Mouse (Mus musculus) embryonic facial prominence, embryonic 14.5 days (tissue): ENCODE results near the gene Rab25. TPM values are rescaled to one million over a fixed set of nuclear protein-coding genes. Genes with fewer than 3 reads are reported as not detected.

ENCODE experiments used
- ATAC-seq: fragments of 200-750 bp; cut with Nextera tagmentation; 2 replicates; pipeline ENCODE4 v1.8.0; 2017; ENCODE audit warnings: low read depth, moderate number of reproducible peaks, moderate TSS enrichment
- DNase-seq: peaks from one replicate; pipeline ENCODE4 v3.0.0-alpha.2; 2015; ENCODE audit warnings: low spot score
- H3K27ac ChIP-seq: fragments of 300-500 bp; sonication (generic); replicated peaks from 2 replicates; pipeline ENCODE4 v1.5.1; 2014; ENCODE audit warnings: low read depth, mild to moderate bottlenecking, low read length, moderate library complexity
- H3K27me3 ChIP-seq: fragments of 300-500 bp; sonication (generic); replicated peaks from 2 replicates; pipeline ENCODE4 v1.6.1; 2014; ENCODE audit warnings: low read length; ENCODE audit not compliant: control insufficient read depth, insufficient read depth
- H3K36me3 ChIP-seq: fragments of 300-500 bp; sonication (generic); 2 replicates; pipeline ENCODE4 v1.6.1; 2014; ENCODE audit warnings: low read length, mixed read lengths; ENCODE audit not compliant: control insufficient read depth, insufficient read depth
- H3K4me1 ChIP-seq: fragments of 300-500 bp; sonication (generic); 2 replicates; pipeline ENCODE4 v1.6.1; 2014; ENCODE audit warnings: antibody characterized with exemption, low read length; ENCODE audit not compliant: control insufficient read depth, insufficient read depth
- H3K4me2 ChIP-seq: fragments of 300-500 bp; sonication (generic); 2 replicates; pipeline ENCODE4 v1.6.1; 2014; ENCODE audit warnings: low read depth, mild to moderate bottlenecking, low read length, moderate library complexity, mixed read lengths
- H3K4me3 ChIP-seq: fragments of 300-500 bp; sonication (generic); 2 replicates; pipeline ENCODE4 v1.5.1; 2014; ENCODE audit warnings: low read depth, mild to moderate bottlenecking, low read length
- H3K9ac ChIP-seq: fragments of 300-500 bp; sonication (generic); 2 replicates; pipeline ENCODE4 v1.6.1; 2014; ENCODE audit warnings: low read depth, mild to moderate bottlenecking, low read length, moderate library complexity, mixed read lengths
- H3K9me3 ChIP-seq: fragments of 300-500 bp; sonication (generic); 2 replicates; pipeline ENCODE4 v1.6.1; 2016; ENCODE audit warnings: low read length; ENCODE audit not compliant: control insufficient read depth
- WGBS: fragments of 180-500 bp; shearing (Covaris S2); extraction: QIAGEN DNeasy Blood & Tissue Kit; methylation state at CpG from one replicate; pipeline ENCODE4 v1.1.7; 2014; 5-methylcytosine and 5-hydroxymethylcytosine counted together
- polyA plus RNA-seq: library from polyadenylated mRNA; unstranded; fragments of >200 nt; fragmentation: Nextera tagmentation; extraction: Ambion mirVana; gene quantifications from 2 replicates; pipeline ENCODE4 v1.2.1, GENCODE M21; 2014

Rab25 gene
- polyA plus RNA-seq, 1 experiment from 2014 or later, result 38.0 TPM

DNA sequence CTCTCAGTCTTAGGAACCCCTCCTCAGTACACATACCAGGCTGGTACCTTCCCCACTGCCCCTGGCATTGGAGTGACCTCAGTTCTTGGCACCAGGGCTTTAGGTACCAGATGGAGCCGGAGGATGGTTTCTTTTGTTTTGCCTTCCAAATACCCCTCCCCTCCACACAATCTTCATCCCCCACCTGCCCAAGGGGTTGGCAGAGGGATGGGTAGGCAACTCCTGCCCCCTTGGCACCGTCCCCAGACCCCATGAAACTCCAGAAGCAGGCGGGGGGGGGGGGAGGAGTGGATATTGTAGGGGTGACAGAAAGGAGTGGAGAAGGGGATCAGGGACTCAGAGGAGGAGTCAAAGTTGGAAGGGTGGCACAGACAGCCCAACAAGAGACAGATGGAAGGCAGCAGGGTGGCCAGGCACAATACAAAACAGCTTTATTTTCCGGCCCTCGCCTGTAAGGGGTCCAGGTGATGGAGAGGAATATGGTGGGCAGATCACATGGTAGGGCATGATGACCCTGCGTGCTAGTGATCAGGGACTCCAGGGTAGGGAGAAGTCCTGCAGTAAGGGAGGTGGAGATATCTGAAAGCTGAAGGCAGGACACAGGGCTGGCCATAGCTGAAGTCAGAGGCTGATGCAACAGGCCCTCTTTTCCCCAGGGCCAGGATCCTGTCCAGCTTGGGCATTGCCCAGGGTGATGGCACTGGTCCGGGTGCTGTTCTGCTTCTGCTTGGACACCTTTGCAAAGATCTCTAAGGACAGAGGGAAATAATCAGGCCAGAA is 6.3 kb downstream of the Rab25 start:
- Histone ChIP-seq H3K4me3 (no peak overlapping the region), H3K36me3 (peaks cover 45% of the 10 kb centered on the region), H3K9ac (no peak overlapping the region), H3K27ac (peak overlapping the region; percentile 44), H3K4me1 (peaks cover 19% of the 10 kb centered on the region), H3K27me3 (no peaks in the 10 kb centered on the region), H3K9me3 (no peaks in the 10 kb centered on the region), H3K4me2 (no peak overlapping the region)
- DNase-seq (no peak), ATAC-seq (no peak; the same call in 1 of the 2 replicates)
- WGBS, result 57% methylated on average over 6 of the region's 7 CpGs

DNA sequence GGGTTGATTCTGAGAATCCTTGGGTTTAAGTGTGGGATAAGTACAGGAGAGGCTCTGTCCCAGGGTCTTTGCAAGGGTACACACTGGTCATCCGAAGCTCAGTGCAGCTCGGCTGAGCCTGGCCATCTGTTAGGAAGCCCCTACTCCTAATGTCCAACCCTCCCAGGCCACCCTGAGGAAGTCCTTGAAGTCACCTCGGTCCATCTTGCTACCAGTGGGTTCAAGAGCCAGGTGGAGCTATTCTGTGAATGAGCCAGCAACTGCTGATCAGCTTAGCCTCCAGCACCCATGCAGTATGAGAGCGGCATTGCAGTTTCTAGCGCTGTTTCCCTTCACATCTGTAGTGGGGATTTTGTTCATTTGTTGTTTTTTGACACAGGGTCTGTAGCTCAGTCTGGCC is 8.0 kb downstream of the Rab25 start:
- peak overlapping the region; percentile 63 for H3K27ac ChIP-seq
- no peak for DNase-seq
- no peak for ATAC-seq
- no peaks in the 10 kb centered on the region for H3K27me3 ChIP-seq
- peaks cover 62% of the 10 kb centered on the region for H3K36me3 ChIP-seq
- H3K4me1 ChIP-seq, result peaks cover 36% of the 10 kb centered on the region
- 50% methylated on average over 5 of the region's 5 CpGs for WGBS
- no peak overlapping the region for H3K4me2 ChIP-seq
- no peak overlapping the region for H3K4me3 ChIP-seq
- H3K9ac ChIP-seq, result no peak overlapping the region
- no peaks in the 10 kb centered on the region for H3K9me3 ChIP-seq

DNA sequence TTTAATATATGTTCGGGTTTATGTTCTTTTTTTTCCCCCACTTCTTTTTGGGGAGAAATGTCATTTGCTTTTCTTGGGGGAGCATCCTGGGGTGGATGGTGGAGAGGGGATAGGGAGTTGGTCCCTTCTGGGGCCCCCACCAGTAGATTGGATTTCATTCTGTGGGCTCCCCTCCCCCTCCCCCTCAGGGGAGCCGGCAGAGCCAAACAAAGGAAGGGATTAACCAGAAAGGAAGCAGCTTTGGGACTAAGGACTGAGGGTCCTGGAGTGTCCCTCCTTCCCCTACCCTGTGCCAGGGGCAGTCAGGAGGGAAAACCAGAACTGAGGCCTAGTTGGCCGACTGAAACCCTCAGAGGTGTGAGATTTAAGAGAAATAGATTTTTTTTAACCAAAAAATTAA is 8.7 kb downstream of the Rab25 start:
- H3K9ac ChIP-seq, result 0 out of 2 replicates have a peak overlapping the region, but pooled peaks have one; percentile 35
- ATAC-seq, result 0 out of 2 replicates have a peak, but pooled peaks have one; percentile 15
- peak; percentile 68 for DNase-seq
- peaks cover 43% of the 10 kb centered on the region for H3K4me1 ChIP-seq
- H3K27ac ChIP-seq, result peak overlapping the region; percentile 63
- H3K36me3 ChIP-seq, result peaks cover 64% of the 10 kb centered on the region
- no peaks in the 10 kb centered on the region for H3K9me3 ChIP-seq
- no peaks in the 10 kb centered on the region for H3K27me3 ChIP-seq
- peak overlapping the region; percentile 14; the same call in 1 of the 2 replicates for H3K4me2 ChIP-seq
- no peak overlapping the region for H3K4me3 ChIP-seq
- WGBS, result 8% methylated on average over 3 of the region's 3 CpGs

GRCm38 (mm10) chr3:88538271-88539145 is 9.6 kb downstream of the Rab25 start:
- Histone ChIP-seq H3K4me1 (peaks cover 47% of the 10 kb centered on the region), H3K9me3 (no peaks in the 10 kb centered on the region), H3K4me3 (no peak overlapping the region), H3K36me3 (peaks cover 65% of the 10 kb centered on the region), H3K9ac (peak overlapping the region; percentile 41; the same call in 1 of the 2 replicates), H3K27me3 (no peaks in the 10 kb centered on the region), H3K4me2 (no peak overlapping the region), H3K27ac (no peak overlapping the region)
- DNase-seq (no peak), ATAC-seq (no peak)
- 23% methylated on average over 9 of the region's 9 CpGs for WGBS

GRCm38 (mm10) chr3:88537146-88537545 is 11.0 kb downstream of the Rab25 start:
- H3K4me1 ChIP-seq, result peaks cover 47% of the 10 kb centered on the region

GRCm38 (mm10) chr3:88536103-88536930 is 11.8 kb downstream of the Rab25 start:
- Histone ChIP-seq H3K36me3 (peaks cover 61% of the 10 kb centered on the region), H3K27me3 (no peaks in the 10 kb centered on the region), H3K4me1 (peaks cover 47% of the 10 kb centered on the region), H3K4me2 (peak overlapping the region; percentile 74), H3K4me3 (peak overlapping the region; percentile 78), H3K27ac (peak overlapping the region; percentile 62), H3K9ac (peak overlapping the region; percentile 98), H3K9me3 (no peaks in the 10 kb centered on the region)
- DNase-seq, result peak; percentile 89
- WGBS, result 3% methylated on average over 47 of the region's 64 CpGs
- ATAC-seq, result 0 out of 2 replicates have a peak, but pooled peaks have one; percentile 10

More at GRCm38 (mm10) chr3:88537146-88537545, 11.0 kb downstream of the Rab25 start:
- Histone ChIP-seq H3K27me3 (no peaks in the 10 kb centered on the region), H3K9ac (peak overlapping the region; percentile 98), H3K36me3 (peaks cover 65% of the 10 kb centered on the region), H3K4me3 (peak overlapping the region; percentile 78), H3K27ac (peak overlapping the region; percentile 62), H3K4me2 (peak overlapping the region; percentile 74), H3K9me3 (no peaks in the 10 kb centered on the region)
- no peak for ATAC-seq
- DNase-seq, result no peak
- 64% methylated on average over 5 of the region's 6 CpGs for WGBS

DNA sequence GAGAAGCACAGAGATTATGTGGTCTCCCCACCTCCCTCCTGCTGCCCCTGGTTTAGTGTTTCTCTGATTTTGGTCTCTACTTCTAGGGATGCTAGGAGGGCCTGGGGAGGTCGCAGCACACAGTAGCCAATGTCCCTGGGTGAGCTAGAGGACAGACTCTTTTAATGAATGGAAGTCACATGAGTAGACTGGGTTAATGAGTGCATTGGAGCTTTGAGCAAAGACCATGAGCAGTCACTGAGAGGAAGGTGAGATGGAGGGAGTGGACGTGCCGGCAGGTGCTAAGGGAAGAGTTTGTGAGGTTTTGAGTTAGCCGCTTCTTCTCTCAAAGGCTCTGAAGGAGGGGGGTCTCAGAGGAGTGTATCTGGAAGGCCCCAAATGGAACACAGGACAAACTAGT is 12.6 kb downstream of the Rab25 start:
- Histone ChIP-seq H3K27ac (0 out of 2 replicates have a peak overlapping the region, but pooled peaks have one; percentile 62), H3K4me2 (peak overlapping the region; percentile 74), H3K4me3 (peak overlapping the region; percentile 78), H3K4me1 (peaks cover 47% of the 10 kb centered on the region), H3K9me3 (no peaks in the 10 kb centered on the region), H3K9ac (peak overlapping the region; percentile 98), H3K36me3 (peaks cover 53% of the 10 kb centered on the region), H3K27me3 (no peaks in the 10 kb centered on the region)
- ATAC-seq (no peak), DNase-seq (no peak)
- 27% methylated on average over 4 of the region's 4 CpGs for WGBS

DNA sequence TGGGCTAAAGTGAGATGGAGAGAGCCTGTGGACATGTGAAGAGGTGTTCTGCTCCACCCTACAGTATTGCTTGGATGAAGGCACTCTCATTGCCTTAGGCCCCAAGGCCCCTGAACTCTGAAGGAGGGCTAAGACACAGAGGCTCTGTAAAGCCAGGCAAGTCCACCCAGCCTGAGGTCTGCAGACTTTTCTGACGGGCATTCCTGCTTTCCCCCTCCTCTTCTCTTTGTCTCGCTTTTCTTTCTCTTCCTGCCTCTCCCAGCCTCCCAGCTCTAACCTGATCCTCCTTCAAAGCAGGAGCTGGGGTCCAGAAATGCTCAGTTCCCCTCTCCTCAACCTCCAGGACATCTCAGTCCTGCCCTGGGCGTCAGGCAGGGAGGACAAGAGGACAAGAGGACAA is 13.1 kb downstream of the Rab25 start:
- no peaks in the 10 kb centered on the region for H3K9me3 ChIP-seq
- peaks cover 49% of the 10 kb centered on the region for H3K4me1 ChIP-seq
- H3K4me2 ChIP-seq, result peak overlapping the region; percentile 74
- peaks cover 48% of the 10 kb centered on the region for H3K36me3 ChIP-seq
- WGBS, result 11% methylated on average over 3 of the region's 3 CpGs
- no peak for DNase-seq
- H3K9ac ChIP-seq, result peak overlapping the region; percentile 98
- H3K27ac ChIP-seq, result 0 out of 2 replicates have a peak overlapping the region, but pooled peaks have one; percentile 98
- no peak for ATAC-seq
- H3K27me3 ChIP-seq, result no peaks in the 10 kb centered on the region
- peak overlapping the region; percentile 78 for H3K4me3 ChIP-seq
